In genomic region chr3:101604550-101605223, GRCm38 (mm10) we compare ENCODE assay signal across 7 mouse cellular contexts. TPM values are rescaled to one million over a fixed set of nuclear protein-coding genes. Genes with fewer than 3 reads are reported as not detected.
A peak's percentile ranks its signal among the peaks of the same experiment; 100 is the strongest.
DNase-seq lines count a peak whose midpoint lies in the region; ATAC-seq lines count a peak whose summit lies in the region.

Atp1a1 (minus strand) TSS chr3:101604684.

- WGBS in intestine, embryonic 16.5 days = under 1% methylated on average over 53 of the region's 64 CpGs
- under 1% methylated on average over 63 of the region's 64 CpGs for WGBS in midbrain, embryonic 11.5 days

- H3K4me3 ChIP-seq in intestine, embryonic 16.5 days (ENCODE audit: low read length) = peak within 1 kb of the TSS; percentile 82
- peak within 1 kb of the TSS; percentile 82 for H3K4me3 ChIP-seq in midbrain, embryonic 11.5 days (ENCODE audit: low read depth, low read length)

- H3K36me3 ChIP-seq in intestine, embryonic 16.5 days (ENCODE audit: control insufficient read depth, insufficient read depth, low read length) = no peaks in the 10 kb centered on the region
- H3K36me3 ChIP-seq in midbrain, embryonic 11.5 days (ENCODE audit: control insufficient read depth, insufficient read depth, low read length) = no peaks in the 10 kb centered on the region

- H3K27ac ChIP-seq in intestine, embryonic 16.5 days (ENCODE audit: low read length) = peak within 1 kb of the TSS; percentile 98
- H3K27ac ChIP-seq in midbrain, embryonic 11.5 days (ENCODE audit: low read depth, low read length) = peak within 1 kb of the TSS; percentile 95

- peak; percentile 92 for ATAC-seq in intestine, embryonic 16.5 days
- peak; percentile 96 for ATAC-seq in midbrain, embryonic 11.5 days (ENCODE audit: low FRiP score)

- intact Hi-C loops in left cerebral cortex, postnatal 36 days (cut with DNase I) = loop anchor here (2.0 to 5.0 kb wide), 2 partner anchors 30 to 97 kb away; no protein-coding TSS in a partner anchor

- no peaks in the 10 kb centered on the region for H3K9me3 ChIP-seq in intestine, embryonic 16.5 days (ENCODE audit: control insufficient read depth, low read length)
- H3K9me3 ChIP-seq in midbrain, embryonic 11.5 days (ENCODE audit: control insufficient read depth, low read length) = no peaks in the 10 kb centered on the region

- no peaks in the 10 kb centered on the region for H3K27me3 ChIP-seq in intestine, embryonic 16.5 days (replicated peaks; ENCODE audit: control insufficient read depth, insufficient read depth, low read length)
- H3K27me3 ChIP-seq in midbrain, embryonic 11.5 days (ENCODE audit: control insufficient read depth, insufficient read depth, low read length) = peaks cover 3% of the 10 kb centered on the region; the same call in 1 of the 2 replicates

- peak; percentile 98 for DNase-seq in adrenal gland, adult 8-10 months
- peak; percentile 98 for DNase-seq in embryo, embryonic 9.5 days (ENCODE audit: extremely low spot score)
- DNase-seq in gastrocnemius, postnatal 4 days (ENCODE audit: low spot score in 2 of 2) = peak; percentile 87 to 96
- DNase-seq in left cerebral cortex, postnatal 36 days (ENCODE audit: low spot score in 2 of 2) = peak; percentile 99
- peak; percentile 100 for DNase-seq in midbrain, embryonic 11.5 days (ENCODE audit: low spot score, missing footprints)
- peak; percentile 97 for DNase-seq in skeletal muscle tissue, adult 2 months (ENCODE audit: low read depth, low spot score)

- H3K4me2 ChIP-seq in intestine, embryonic 16.5 days (ENCODE audit: low read depth, low read length) = peak within 1 kb of the TSS; percentile 88
- peak within 1 kb of the TSS; percentile 75 for H3K4me2 ChIP-seq in midbrain, embryonic 11.5 days

- peaks cover 31% of the 10 kb centered on the region for H3K4me1 ChIP-seq in intestine, embryonic 16.5 days (ENCODE audit: control insufficient read depth, insufficient read depth, low read length)
- H3K4me1 ChIP-seq in midbrain, embryonic 11.5 days (ENCODE audit: control insufficient read depth, insufficient read depth, low read length) = peaks cover 35% of the 10 kb centered on the region

- H3K9ac ChIP-seq in intestine, embryonic 16.5 days (ENCODE audit: low read depth, low read length) = peak within 1 kb of the TSS; percentile 96
- H3K9ac ChIP-seq in midbrain, embryonic 11.5 days (ENCODE audit: low read length) = peak within 1 kb of the TSS; percentile 97

RNA-seq across cellular contexts. Expression of gene Atp1a1, which starts in this region (rescaled TPM):
- total RNA-seq in adrenal gland, adult 8-10 months (2022) = 100 to 1,000 TPM; 800 to 966 (median 845) TPM
- total RNA-seq in gastrocnemius, postnatal 4 days (2021) = 100 to 1,000 TPM; 112 to 117 TPM
- 262 and 319 TPM in 2 replicates for polyA plus RNA-seq in intestine, embryonic 16.5 days (2015; fragmentation: Nextera tagmentation; extraction: Ambion mirVana)
- 1,000 to 10,000 TPM; 1,016 to 1,239 TPM for total RNA-seq in left cerebral cortex, postnatal 36 days (2021)
- 81.3 and 87.0 TPM in 2 replicates for polyA plus RNA-seq in midbrain, embryonic 11.5 days (2014; fragmentation: Nextera tagmentation; extraction: Ambion mirVana)

Comparison
In these comparisons a context has a peak if more than half of its experiments do, and no peak if none do; other contexts are left out.
1. Peak in every context shown above with its lines: DNase-seq, ATAC-seq, H3K4me3 ChIP-seq and H3K27ac ChIP-seq.
2. RNA of gene Atp1a1 (total RNA-seq): 1,016 to 1,239 TPM in left cerebral cortex, postnatal 36 days and 800 to 966 TPM in adrenal gland, adult 8-10 months; 112 to 117 TPM in gastrocnemius, postnatal 4 days; every median in the first group is over 4 times any median in the second.